Mouse (Mus musculus) forebrain, embryonic 16.5 days (tissue): Measurements from ENCODE around the gene H2-Aa. TPM values are rescaled to one million over a fixed set of nuclear protein-coding genes. Genes with fewer than 3 reads are reported as not detected.
A peak's percentile ranks its signal among the peaks of the same experiment; 100 is the strongest.

Source experiments
- ATAC-seq: fragments of 200-750 bp; cut with Nextera tagmentation; 2 replicates; pipeline ENCODE4 v1.8.0; 2017; ENCODE audit warnings: mild to moderate bottlenecking, moderate library complexity
- H3K27ac ChIP-seq: fragments of 300-500 bp; sonication (generic); 2 replicates; pipeline ENCODE4 v1.5.1; 2014; ENCODE audit warnings: low read length, control low read depth
- H3K27me3 ChIP-seq: fragments of 300-500 bp; sonication (generic); replicated peaks from 2 replicates; pipeline ENCODE4 v1.6.1; 2014; ENCODE audit warnings: low read length; ENCODE audit not compliant: control insufficient read depth, insufficient read depth
- H3K36me3 ChIP-seq: fragments of 300-500 bp; sonication (generic); 2 replicates; pipeline ENCODE4 v1.6.1; 2014; ENCODE audit not compliant: control insufficient read depth, insufficient read depth
- H3K4me1 ChIP-seq: fragments of 300-500 bp; sonication (generic); replicated peaks from 2 replicates; pipeline ENCODE4 v1.6.1; 2014; ENCODE audit warnings: low read length; ENCODE audit not compliant: control insufficient read depth, insufficient read depth
- H3K4me2 ChIP-seq: fragments of 300-500 bp; sonication (generic); 2 replicates; pipeline ENCODE4 v1.6.1; 2014; ENCODE audit warnings: mild to moderate bottlenecking, low read length, control low read depth
- H3K4me3 ChIP-seq: fragments of 300-500 bp; sonication (generic); replicated peaks from 2 replicates; pipeline ENCODE4 v1.5.1; 2014; ENCODE audit warnings: mild to moderate bottlenecking, low read length, control low read depth
- H3K9ac ChIP-seq: fragments of 300-500 bp; sonication (generic); replicated peaks from 2 replicates; pipeline ENCODE4 v1.6.1; 2014; ENCODE audit warnings: low read depth, low read length, control low read depth
- H3K9me3 ChIP-seq: fragments of 300-500 bp; sonication (generic); 2 replicates; pipeline ENCODE4 v1.6.1; 2016; ENCODE audit warnings: low read length; ENCODE audit not compliant: control insufficient read depth
- WGBS: fragments of 180-500 bp; shearing (Covaris S2); extraction: QIAGEN DNeasy Blood & Tissue Kit; methylation state at CpG from one replicate; pipeline ENCODE4 v1.1.7; 2014; 5-methylcytosine and 5-hydroxymethylcytosine counted together
- polyA plus RNA-seq: library from polyadenylated mRNA; unstranded; fragments of >200 nt; fragmentation: Nextera tagmentation; extraction: Ambion mirVana; gene quantifications from 2 replicates; pipeline ENCODE4 v1.2.1, GENCODE M21; 2015

The H2-Aa gene
- polyA plus RNA-seq, 1 experiment from 2014 or later, result not detected

DNA sequence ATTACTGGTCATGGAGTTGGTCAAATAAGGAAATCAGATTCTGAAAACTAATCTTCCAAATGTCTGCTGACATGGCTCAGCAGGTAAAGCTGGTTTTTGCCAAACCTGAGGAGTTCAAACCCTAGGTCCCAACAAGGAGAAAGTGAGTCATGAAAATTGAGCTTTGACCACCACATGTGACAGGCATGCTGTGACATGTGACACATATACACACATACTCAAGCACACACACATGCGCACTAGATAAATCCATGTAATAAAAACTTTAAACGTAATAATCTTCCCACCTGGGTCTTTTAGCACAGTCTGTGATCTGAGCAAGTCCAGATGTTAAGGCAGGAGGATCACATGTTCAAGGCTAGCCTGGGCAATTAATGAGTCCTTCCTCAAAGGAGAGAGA is 16.2 kb upstream of the H2-Aa start:
- H3K4me1 ChIP-seq, result no peaks in the 10 kb centered on the region
- no peak overlapping the region for H3K4me3 ChIP-seq
- no peak for ATAC-seq
- H3K9me3 ChIP-seq, result no peaks in the 10 kb centered on the region
- H3K27me3 ChIP-seq, result no peaks in the 10 kb centered on the region
- WGBS, result 83% methylated on average over 2 of the region's 2 CpGs
- no peak overlapping the region for H3K4me2 ChIP-seq
- no peak overlapping the region for H3K9ac ChIP-seq
- no peaks in the 10 kb centered on the region for H3K36me3 ChIP-seq
- H3K27ac ChIP-seq, result no peak overlapping the region

- no peak for ATAC-seq
- WGBS, result 93% methylated on average over 4 of the region's 4 CpGs
These were observed 14.1 kb upstream of the H2-Aa start for GRCm38 (mm10) chr17:34301670-34302190.

DNA sequence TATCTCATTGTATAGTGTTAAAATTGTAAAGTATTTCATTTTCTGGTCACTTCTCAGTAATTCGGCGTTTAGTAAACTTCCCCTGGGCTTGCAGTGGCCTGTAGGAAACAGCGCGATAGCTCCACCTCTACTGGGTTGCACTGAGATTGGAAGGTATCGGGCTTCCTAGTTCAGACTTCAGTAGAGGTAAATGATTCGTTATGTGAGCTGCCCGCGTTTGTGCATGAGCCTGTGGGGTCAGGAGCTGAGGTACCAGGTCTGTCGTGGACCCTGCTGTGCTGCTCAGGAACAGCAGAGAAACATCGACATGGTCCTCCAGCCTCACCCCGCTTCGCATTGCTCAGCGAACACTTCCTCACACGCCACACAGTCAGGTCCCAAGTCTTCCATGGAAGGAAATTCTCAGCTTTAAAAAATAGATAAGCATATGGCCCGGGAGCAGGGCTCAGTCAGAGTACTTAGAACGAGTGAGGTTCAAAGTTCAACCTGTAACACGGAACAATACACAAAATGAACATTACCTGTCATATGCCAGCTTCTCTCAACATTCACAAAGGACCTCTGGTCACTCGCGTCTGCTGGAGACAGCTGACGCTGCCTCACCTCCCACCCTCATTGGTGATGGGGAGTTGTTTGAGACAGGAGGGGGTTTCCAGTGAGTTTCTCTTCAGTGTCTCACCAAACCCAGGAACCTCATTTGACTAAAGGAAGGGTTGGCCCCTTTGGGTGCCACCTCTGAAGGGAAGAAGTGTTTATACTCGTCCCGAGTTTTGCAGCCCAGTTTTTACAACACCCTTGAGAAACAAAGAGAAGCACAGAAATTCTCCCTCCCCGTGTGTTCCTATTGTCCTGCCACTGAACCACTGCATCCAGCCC is 13.3 kb upstream of the H2-Aa start:
- H3K4me1 ChIP-seq, result peaks cover 2% of the 10 kb centered on the region; the same call in 1 of the 2 replicates
- ATAC-seq, result no peak
- no peak overlapping the region for H3K4me3 ChIP-seq
- H3K9me3 ChIP-seq, result no peaks in the 10 kb centered on the region
- H3K27ac ChIP-seq, result no peak overlapping the region
- no peak overlapping the region for H3K9ac ChIP-seq
- no peaks in the 10 kb centered on the region for H3K27me3 ChIP-seq
- H3K36me3 ChIP-seq, result no peaks in the 10 kb centered on the region
- H3K4me2 ChIP-seq, result no peak overlapping the region
- WGBS, result 74% methylated on average over 23 of the region's 23 CpGs

More at GRCm38 (mm10) chr17:34301670-34302190, 14.1 kb upstream of the H2-Aa start:
- Histone ChIP-seq H3K27ac (no peak overlapping the region), H3K4me1 (no peaks in the 10 kb centered on the region), H3K4me2 (no peak overlapping the region), H3K9ac (no peak overlapping the region), H3K4me3 (no peak overlapping the region), H3K36me3 (no peaks in the 10 kb centered on the region), H3K27me3 (no peaks in the 10 kb centered on the region), H3K9me3 (no peaks in the 10 kb centered on the region)

GRCm38 (mm10) chr17:34300071-34300470 is 12.4 kb upstream of the H2-Aa start:
- Histone ChIP-seq H3K9ac (no peak overlapping the region), H3K27ac (no peak overlapping the region), H3K36me3 (no peaks in the 10 kb centered on the region), H3K4me3 (no peak overlapping the region), H3K4me1 (peaks cover 2% of the 10 kb centered on the region; the same call in 1 of the 2 replicates), H3K27me3 (no peaks in the 10 kb centered on the region), H3K9me3 (no peaks in the 10 kb centered on the region), H3K4me2 (no peak overlapping the region)
- no peak for ATAC-seq
- WGBS, result 94% methylated on average over 8 of the region's 8 CpGs

- Histone ChIP-seq H3K27me3 (no peaks in the 10 kb centered on the region), H3K4me2 (no peak overlapping the region), H3K4me1 (peaks cover 2% of the 10 kb centered on the region; the same call in 1 of the 2 replicates), H3K4me3 (no peak overlapping the region), H3K27ac (no peak overlapping the region), H3K9me3 (no peaks in the 10 kb centered on the region), H3K9ac (no peak overlapping the region), H3K36me3 (no peaks in the 10 kb centered on the region)
- ATAC-seq, result no peak
- WGBS, result 50% methylated on average over 3 of the region's 3 CpGs
These were observed 11.7 kb upstream of the H2-Aa start for GRCm38 (mm10) chr17:34299356-34299755.

GRCm38 (mm10) chr17:34295891-34296794 is 8.5 kb upstream of the H2-Aa start:
- peaks cover 6% of the 10 kb centered on the region; the same call in 1 of the 2 replicates for H3K4me1 ChIP-seq
- no peaks in the 10 kb centered on the region for H3K9me3 ChIP-seq
- H3K27me3 ChIP-seq, result no peaks in the 10 kb centered on the region
- no peaks in the 10 kb centered on the region for H3K36me3 ChIP-seq
- no peak overlapping the region for H3K27ac ChIP-seq
- peak overlapping the region; percentile 29; the same call in 1 of the 2 replicates for H3K9ac ChIP-seq
- ATAC-seq, result peak; percentile 90
- 20% methylated on average over 23 of the region's 23 CpGs for WGBS
- H3K4me3 ChIP-seq, result peak overlapping the region; percentile 44
- H3K4me2 ChIP-seq, result peak overlapping the region; percentile 63

GRCm38 (mm10) chr17:34295307-34295706 is 7.7 kb upstream of the H2-Aa start:
- Histone ChIP-seq H3K4me1 (peaks cover 6% of the 10 kb centered on the region; the same call in 1 of the 2 replicates), H3K27me3 (no peaks in the 10 kb centered on the region), H3K9me3 (no peaks in the 10 kb centered on the region), H3K4me2 (no peak overlapping the region), H3K4me3 (no peak overlapping the region), H3K9ac (no peak overlapping the region), H3K27ac (no peak overlapping the region), H3K36me3 (no peaks in the 10 kb centered on the region)
- ATAC-seq, result no peak

DNA sequence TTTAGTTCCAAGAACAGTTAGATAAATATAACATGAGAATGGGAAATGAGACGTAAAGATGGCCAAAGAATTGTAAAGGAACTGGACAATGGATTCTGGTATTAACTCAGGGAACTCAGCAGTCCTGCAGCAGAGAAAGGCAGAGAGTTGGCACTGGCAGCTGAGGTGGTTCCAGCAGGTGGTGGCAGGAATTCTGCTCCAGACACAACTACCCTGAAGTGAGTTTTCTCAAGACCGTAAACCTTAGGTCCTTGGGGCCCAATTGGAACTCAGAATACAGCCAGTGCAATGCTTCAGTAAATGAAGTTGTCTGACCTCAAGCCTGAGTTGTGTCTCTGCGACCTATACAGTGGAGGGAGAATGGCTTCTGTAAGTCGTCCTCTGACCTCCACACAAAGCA is 6.6 kb upstream of the H2-Aa start:
- H3K4me1 ChIP-seq, result peaks cover 6% of the 10 kb centered on the region; the same call in 1 of the 2 replicates
- no peak for ATAC-seq
- no peaks in the 10 kb centered on the region for H3K27me3 ChIP-seq
- no peak overlapping the region for H3K4me2 ChIP-seq
- no peaks in the 10 kb centered on the region for H3K36me3 ChIP-seq
- H3K9ac ChIP-seq, result no peak overlapping the region
- no peak overlapping the region for H3K4me3 ChIP-seq
- H3K27ac ChIP-seq, result no peak overlapping the region
- no peaks in the 10 kb centered on the region for H3K9me3 ChIP-seq
- WGBS, result 73% methylated on average over 4 of the region's 4 CpGs

- H3K9me3 ChIP-seq, result no peaks in the 10 kb centered on the region
- no peak overlapping the region for H3K4me2 ChIP-seq
- H3K4me3 ChIP-seq, result no peak overlapping the region
- peaks cover 6% of the 10 kb centered on the region; the same call in 1 of the 2 replicates for H3K4me1 ChIP-seq
- 54% methylated on average over 2 of the region's 2 CpGs for WGBS
- no peaks in the 10 kb centered on the region for H3K36me3 ChIP-seq
- ATAC-seq, result no peak
- H3K9ac ChIP-seq, result no peak overlapping the region
- no peaks in the 10 kb centered on the region for H3K27me3 ChIP-seq
- no peak overlapping the region for H3K27ac ChIP-seq
These were observed 5.9 kb upstream of the H2-Aa start for GRCm38 (mm10) chr17:34293533-34293932.
